Mouse (Mus musculus) intestine, postnatal 0 days (tissue): ENCODE data around the gene Psph. TPM values are rescaled to one million over a fixed set of nuclear protein-coding genes. Genes with fewer than 3 reads are reported as not detected.
"Not testable (repeated sequence)": the region's sequence is repeated elsewhere in the genome, so short reads cannot be mapped to it uniquely, and the experiment has no call there.

Source experiments
- ATAC-seq: fragments of 200-750 bp; cut with Nextera tagmentation; 2 replicates; pipeline ENCODE4 v1.8.0; 2017; ENCODE audit warnings: mild to moderate bottlenecking, moderate TSS enrichment, moderate library complexity
- H3K27ac ChIP-seq: fragments of 300-500 bp; sonication (generic); 2 replicates; pipeline ENCODE4 v1.5.1; 2014; ENCODE audit warnings: mild to moderate bottlenecking, low read depth, low read length, moderate library complexity
- H3K27me3 ChIP-seq: fragments of 300-500 bp; sonication (generic); replicated peaks from 2 replicates; pipeline ENCODE4 v1.6.1; 2014; ENCODE audit warnings: low read length, mixed read lengths; ENCODE audit not compliant: control insufficient read depth, insufficient read depth
- H3K36me3 ChIP-seq: fragments of 300-500 bp; sonication (generic); 2 replicates; pipeline ENCODE4 v1.6.1; 2014; ENCODE audit warnings: mild to moderate bottlenecking, moderate library complexity; ENCODE audit not compliant: control insufficient read depth, insufficient read depth
- H3K4me1 ChIP-seq: fragments of 300-500 bp; sonication (generic); replicated peaks from 2 replicates; pipeline ENCODE4 v1.6.1; 2014; ENCODE audit warnings: antibody characterized with exemption, low read length, mixed read lengths; ENCODE audit not compliant: control insufficient read depth, insufficient read depth
- H3K4me2 ChIP-seq: fragments of 300-500 bp; sonication (generic); replicated peaks from 2 replicates; pipeline ENCODE4 v1.6.1; 2014; ENCODE audit warnings: low read depth, mild to moderate bottlenecking, moderate library complexity
- H3K4me3 ChIP-seq: fragments of 300-500 bp; sonication (generic); 2 replicates; pipeline ENCODE4 v1.5.1; 2014; ENCODE audit warnings: low read depth, low read length
- H3K9ac ChIP-seq: fragments of 300-500 bp; sonication (generic); 2 replicates; pipeline ENCODE4 v1.6.1; 2014; ENCODE audit warnings: mild to moderate bottlenecking, low read depth, low read length
- H3K9me3 ChIP-seq: fragments of 300-500 bp; sonication (generic); 2 replicates; pipeline ENCODE4 v1.6.1; 2016; ENCODE audit warnings: mixed run types; ENCODE audit not compliant: control insufficient read depth
- CTCF ChIP-seq: sonication (generic); IDR thresholded peaks from 2 replicates; pipeline ENCODE4 v1.5.1; 2016; ENCODE audit warnings: low read depth, mild to moderate bottlenecking, control low read depth, antibody characterized with exemption, moderate library complexity
- WGBS: fragments of 180-500 bp; shearing (Covaris S2); extraction: QIAGEN DNeasy Blood & Tissue Kit; methylation state at CpG from one replicate; pipeline ENCODE4 v1.1.7; 2014; 5-methylcytosine and 5-hydroxymethylcytosine counted together
- polyA plus RNA-seq: library from polyadenylated mRNA; unstranded; fragments of >200 nt; fragmentation: Nextera tagmentation; extraction: Ambion mirVana; gene quantifications from 2 replicates; pipeline ENCODE4 v1.2.1, GENCODE M21; 2015

Gene Psph
- polyA plus RNA-seq = 22.2 and 23.6 TPM in 2 replicates

DNA sequence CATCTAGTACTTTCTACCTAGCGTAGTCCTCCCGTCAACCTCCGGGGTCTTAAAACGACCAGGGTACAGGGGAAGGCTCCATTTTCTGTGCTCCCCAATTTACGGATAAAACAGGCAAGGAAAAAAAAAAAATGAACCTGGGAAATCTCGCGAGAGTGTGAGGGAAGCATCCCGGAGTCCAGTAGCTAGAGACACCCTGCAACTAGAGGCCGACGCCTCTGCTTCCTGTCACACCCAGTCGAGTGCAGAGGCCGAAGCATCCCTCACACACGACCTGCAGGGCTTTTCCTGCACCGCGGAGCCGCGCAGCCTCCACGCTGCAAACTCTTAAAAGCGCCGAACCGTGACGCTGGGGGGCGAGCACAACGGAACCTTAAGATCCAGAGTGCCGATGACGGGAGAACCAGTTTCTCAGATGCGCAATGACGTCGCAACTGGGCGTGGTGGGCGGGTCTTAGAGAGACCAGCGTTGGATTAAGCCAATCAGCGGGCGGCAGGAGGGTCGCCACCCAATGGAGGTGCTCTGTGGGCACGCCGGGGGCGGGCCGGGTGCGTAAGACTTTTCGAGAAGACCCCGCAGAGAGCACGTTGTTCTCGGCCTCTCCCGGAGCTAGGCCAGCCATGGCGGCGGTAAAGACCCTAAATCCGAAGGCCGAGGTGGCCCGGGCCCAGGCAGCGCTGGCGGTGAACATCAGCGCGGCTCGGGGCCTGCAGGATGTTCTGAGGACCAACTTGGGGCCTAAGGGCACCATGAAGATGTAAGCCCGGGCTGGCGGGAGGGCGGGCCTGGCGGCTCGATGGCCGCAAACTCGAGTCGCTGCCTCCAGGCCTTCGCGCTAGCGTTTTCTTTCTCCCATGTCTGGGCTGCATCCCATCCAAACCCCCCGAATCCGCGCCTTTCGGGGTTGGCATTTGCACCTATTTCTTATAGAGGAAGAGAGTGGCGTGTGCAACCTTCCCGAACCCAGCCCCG, at the start of gene Psph:
Gene Psph (minus strand): TSS at position 632 of the 973 bp plus-strand sequence.
- H3K4me1 ChIP-seq = peaks cover 8% of the 10 kb centered on the region
- TF ChIP-seq CTCF = peak; percentile 39
- H3K36me3 ChIP-seq = peaks cover 29% of the 10 kb centered on the region
- WGBS = under 1% methylated on average over 73 of the region's 73 CpGs
- ATAC-seq = peak; percentile 99
- H3K4me3 ChIP-seq = peak within 1 kb of the TSS; percentile 97
- H3K9ac ChIP-seq = peak within 1 kb of the TSS; percentile 85
- H3K27ac ChIP-seq = peak within 1 kb of the TSS; percentile 94
- H3K27me3 ChIP-seq = no peaks in the 10 kb centered on the region
- no peaks in the 10 kb centered on the region for H3K9me3 ChIP-seq
- peak within 1 kb of the TSS; percentile 69 for H3K4me2 ChIP-seq

DNA sequence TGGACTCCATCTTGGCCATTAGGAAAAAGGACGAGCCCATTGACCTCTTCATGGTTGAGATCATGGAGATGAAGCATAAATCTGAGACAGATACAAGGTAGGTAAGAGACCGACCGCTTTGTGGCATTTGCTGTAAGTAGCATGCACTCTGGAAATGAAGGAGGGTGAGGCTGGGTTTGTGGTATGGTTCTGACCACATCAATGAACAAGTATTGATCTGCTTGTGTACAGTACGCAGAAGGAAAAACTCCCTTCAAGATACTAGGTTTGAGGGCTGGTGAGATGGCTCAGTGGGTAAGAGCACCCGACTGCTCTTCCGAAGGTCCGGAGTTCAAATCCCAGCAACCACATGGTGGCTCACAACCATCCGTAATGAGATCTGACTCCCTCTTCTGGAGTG, 3.3 kb upstream of the Psph start:
- H3K4me3 ChIP-seq, H3K4me1 ChIP-seq, H3K27me3 ChIP-seq, H3K9ac ChIP-seq, ATAC-seq, H3K4me2 ChIP-seq, H3K9me3 ChIP-seq, H3K27ac ChIP-seq: not testable (repeated sequence)
- peaks cover 53% of the 10 kb centered on the region for H3K36me3 ChIP-seq
- 92% methylated on average over 7 of the region's 8 CpGs for WGBS

DNA sequence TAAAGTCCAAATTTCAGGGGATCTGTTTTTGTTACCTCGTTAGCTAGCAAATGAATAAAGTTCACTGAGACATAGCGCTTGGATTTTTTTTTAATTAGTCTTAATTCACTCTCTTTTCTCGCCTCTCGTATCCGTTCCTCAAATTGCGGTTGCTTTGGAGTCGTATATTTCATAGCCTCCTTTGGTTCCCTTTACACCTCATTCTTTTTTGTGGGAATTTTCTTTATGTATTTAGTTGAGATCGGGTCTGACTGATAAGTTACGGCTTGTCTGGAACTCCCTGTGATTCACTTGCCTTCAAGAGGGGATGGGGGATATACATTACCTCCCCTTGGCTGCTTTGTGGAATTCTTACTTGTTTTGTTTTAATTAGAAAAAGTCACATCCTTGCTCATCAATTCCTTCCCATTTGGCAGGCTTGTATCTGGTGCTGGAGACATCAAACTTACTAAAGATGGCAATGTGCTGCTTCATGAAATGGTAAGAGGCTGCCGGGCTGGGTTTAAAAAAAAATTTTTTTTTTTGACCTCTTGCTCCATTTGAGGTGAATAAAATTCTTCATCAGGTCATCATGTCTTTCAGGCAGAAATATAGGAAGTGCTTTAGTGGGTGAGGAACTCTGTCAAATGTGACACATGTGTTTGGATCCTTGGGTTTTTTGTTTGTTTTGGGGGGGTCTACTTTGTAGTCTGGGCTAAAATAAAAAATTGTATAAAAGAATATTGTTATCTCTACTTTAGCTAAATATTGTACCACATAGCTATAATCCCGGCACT, 757 bp upstream of the Psph start:
- Histone ChIP-seq H3K4me2 (peak overlapping the region; percentile 69), H3K9ac (peak overlapping the region; percentile 85), H3K27me3 (no peaks in the 10 kb centered on the region), H3K36me3 (peaks cover 38% of the 10 kb centered on the region), H3K9me3 (no peaks in the 10 kb centered on the region), H3K4me3 (peak overlapping the region; percentile 97), H3K4me1 (peaks cover 8% of the 10 kb centered on the region), H3K27ac (peak overlapping the region; percentile 94)
- WGBS = 8% methylated on average over 11 of the region's 11 CpGs
- TF ChIP-seq CTCF = no peak
- no peak for ATAC-seq

DNA sequence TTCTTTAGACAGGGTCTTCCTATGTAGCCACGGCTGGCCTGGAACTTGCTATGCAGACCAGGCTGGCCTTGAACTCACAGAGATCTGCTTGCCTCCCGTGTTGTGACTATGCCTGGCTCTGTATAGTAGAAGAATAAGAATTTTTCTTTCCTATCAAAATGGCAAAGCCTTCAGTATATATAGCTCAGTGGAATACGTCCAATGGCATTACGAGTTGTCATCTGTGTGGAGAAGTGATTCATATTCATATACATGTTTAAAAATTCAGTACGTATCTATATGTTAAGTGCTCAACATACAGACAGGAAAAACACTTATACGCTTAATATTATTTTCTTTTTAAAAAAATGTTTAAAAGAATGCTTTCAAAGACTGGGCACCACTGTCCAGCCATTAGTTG, 1.1 kb downstream of the Psph start:
- Histone ChIP-seq H3K4me3 (peak overlapping the region; percentile 97), H3K27me3 (no peaks in the 10 kb centered on the region), H3K4me2 (peak overlapping the region; percentile 69), H3K27ac (peak overlapping the region; percentile 94), H3K36me3 (peaks cover 22% of the 10 kb centered on the region), H3K9me3 (no peaks in the 10 kb centered on the region), H3K4me1 (peaks cover 8% of the 10 kb centered on the region), H3K9ac (peak overlapping the region; percentile 85)
- TF ChIP-seq CTCF = no peak
- WGBS = 64% methylated on average over 6 of the region's 6 CpGs
- no peak for ATAC-seq

DNA sequence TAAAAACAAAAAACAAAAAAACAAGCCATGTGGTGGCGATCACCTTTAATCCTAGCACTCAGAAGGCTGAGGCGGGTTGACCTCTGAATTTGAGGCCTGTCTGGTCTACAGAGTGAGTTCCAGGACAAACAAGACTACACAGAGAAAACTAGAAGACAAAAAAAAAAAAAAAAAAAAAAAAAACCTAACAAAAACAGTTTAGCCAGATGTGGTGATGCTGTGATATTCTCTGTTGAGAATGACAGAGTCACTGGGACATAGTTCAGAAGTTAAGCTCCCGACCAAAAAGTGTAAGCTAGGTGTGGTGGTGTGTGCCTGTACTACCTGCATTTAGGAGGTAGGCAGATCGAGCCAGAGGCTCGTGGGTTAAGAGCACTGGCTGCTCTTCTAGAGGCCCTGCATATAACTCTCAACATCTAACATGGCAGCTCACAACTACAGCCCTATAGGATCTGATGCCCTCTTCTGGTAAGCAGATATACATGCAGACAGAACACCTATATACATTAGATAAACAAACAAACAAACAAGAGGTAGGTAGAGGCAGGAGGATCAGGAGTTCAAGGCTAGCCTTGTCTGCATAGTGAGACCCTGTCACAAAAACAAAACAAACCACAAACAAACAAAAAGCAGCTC, 1.9 kb downstream of the Psph start:
- no peak overlapping the region for H3K9ac ChIP-seq
- H3K27me3 ChIP-seq = no peaks in the 10 kb centered on the region
- no peak overlapping the region for H3K4me2 ChIP-seq
- no peak overlapping the region for H3K27ac ChIP-seq
- peaks cover 15% of the 10 kb centered on the region for H3K36me3 ChIP-seq
- TF ChIP-seq CTCF = peak; percentile 41
- H3K4me3 ChIP-seq = no peak overlapping the region
- ATAC-seq = no peak
- H3K9me3 ChIP-seq = no peaks in the 10 kb centered on the region
- peaks cover 8% of the 10 kb centered on the region for H3K4me1 ChIP-seq
- 88% methylated on average over 5 of the region's 5 CpGs for WGBS

DNA sequence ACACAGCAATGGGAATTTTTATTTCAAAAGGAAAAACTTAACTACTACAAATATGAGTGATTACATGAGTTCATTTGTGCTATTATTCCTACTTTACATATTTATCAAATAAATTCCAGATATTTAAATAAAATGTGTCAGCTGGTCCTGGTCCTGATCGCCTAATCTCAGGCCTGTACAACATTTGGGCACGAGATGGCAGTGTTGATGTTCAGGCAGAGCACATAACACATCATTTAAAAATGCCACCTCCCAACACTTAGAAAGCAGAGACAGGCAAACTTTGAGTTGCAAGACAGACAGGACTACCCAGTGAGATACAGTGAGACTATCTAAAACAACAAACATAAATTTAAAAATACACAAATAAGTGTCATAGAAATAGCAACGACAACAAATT, 5.0 kb downstream of the Psph start:
- Histone ChIP-seq H3K4me2 (no peak overlapping the region), H3K9me3 (no peaks in the 10 kb centered on the region), H3K4me3 (no peak overlapping the region), H3K36me3 (no peaks in the 10 kb centered on the region), H3K27ac (no peak overlapping the region), H3K4me1 (peaks cover 4% of the 10 kb centered on the region; the same call in 1 of the 2 replicates), H3K9ac (no peak overlapping the region), H3K27me3 (no peaks in the 10 kb centered on the region)
- ATAC-seq = no peak
- WGBS = 40% methylated on average over 3 of the region's 3 CpGs
- TF ChIP-seq CTCF = peak; percentile 74
